Mouse (Mus musculus) embryo, embryonic 10 days (tissue): Measurements from ENCODE around the gene Slx1b.
"Not testable (repeated sequence)": the region's sequence is repeated elsewhere in the genome, so short reads cannot be mapped to it uniquely, and the experiment has no call there.

Experiments
- DNase-seq: peaks from one replicate; pipeline ENCODE4 v3.0.0-alpha.2; 2015; ENCODE audit warnings: low spot score

Gene Slx1b

GRCm38 (mm10) chr7:126702861-126703756, 7.5 kb upstream of the Slx1b start:
- DNase-seq: no peak

GRCm38 (mm10) chr7:126702358-126702757, 6.8 kb upstream of the Slx1b start:
- DNase-seq: no peak

GRCm38 (mm10) chr7:126701559-126702357, 6.2 kb upstream of the Slx1b start:
- DNase-seq: no peak

- DNase-seq: peak; percentile 97
Observed at GRCm38 (mm10) chr7:126701070-126701469, 5.5 kb upstream of the Slx1b start.

GRCm38 (mm10) chr7:126700063-126701015, 4.8 kb upstream of the Slx1b start:
- no peak for DNase-seq

GRCm38 (mm10) chr7:126697838-126698237, 2.3 kb upstream of the Slx1b start:
- no peak for DNase-seq

- DNase-seq: no peak
Observed at GRCm38 (mm10) chr7:126696886-126697285, 1.3 kb upstream of the Slx1b start.

- no peak for DNase-seq
Observed at GRCm38 (mm10) chr7:126696303-126696702, 719 bp upstream of the Slx1b start.

- peak; percentile 78 for DNase-seq
Observed at GRCm38 (mm10) chr7:126695210-126695611, 373 bp downstream of the Slx1b start, which contains the start of gene Bola2. Gene Bola2, plus strand, starts transcription at chr7:126695401.

- peak; percentile 64 for DNase-seq
Observed at GRCm38 (mm10) chr7:126694441-126695051, 1.0 kb downstream of the Slx1b start.

GRCm38 (mm10) chr7:126693781-126694180, 1.8 kb downstream of the Slx1b start:
- no peak for DNase-seq

- DNase-seq: peak; percentile 89
Observed at GRCm38 (mm10) chr7:126693256-126693655, 2.3 kb downstream of the Slx1b start.

- no peak for DNase-seq
Observed at GRCm38 (mm10) chr7:126692426-126692825, 3.2 kb downstream of the Slx1b start.

GRCm38 (mm10) chr7:126691676-126692075, 3.9 kb downstream of the Slx1b start:
- no peak for DNase-seq

- DNase-seq: no peak
Observed at GRCm38 (mm10) chr7:126690737-126691136, 4.8 kb downstream of the Slx1b start.

GRCm38 (mm10) chr7:126689021-126689420, 6.6 kb downstream of the Slx1b start:
- no peak for DNase-seq

GRCm38 (mm10) chr7:126688156-126688555, 7.4 kb downstream of the Slx1b start:
- not testable (repeated sequence) for DNase-seq

- DNase-seq: no peak
Observed at GRCm38 (mm10) chr7:126681221-126681620, 14.4 kb downstream of the Slx1b start.

- no peak for DNase-seq
Observed at GRCm38 (mm10) chr7:126679683-126680082, 15.9 kb downstream of the Slx1b start.

GRCm38 (mm10) chr7:126678545-126679341, 16.8 kb downstream of the Slx1b start:
- no peak for DNase-seq
